Mouse (Mus musculus) embryonic fibroblast, embryonic 13.5 days (primary cell): Measurements from ENCODE around the gene Arhgap28.

Experiments
- CTCF ChIP-seq: IDR thresholded peaks from 2 replicates; pipeline ENCODE4 v1.5.1; 2011; ENCODE audit warnings: mild to moderate bottlenecking, control low read depth, low read length, moderate library complexity, borderline replicate concordance; ENCODE audit not compliant: insufficient read depth
- POLR2A ChIP-seq: IDR thresholded peaks from 2 replicates; pipeline ENCODE4 v1.6.1; 2011; ENCODE audit warnings: low read depth, mild to moderate bottlenecking, control low read depth, low read length, moderate library complexity

- TF ChIP-seq POLR2A (no peak), CTCF (no peak)
These were observed 29.2 kb downstream of the Arhgap28 start for GRCm38 (mm10) chr17:67974679-67975078.
